Mouse (Mus musculus): Measurements from ENCODE around the gene Slc16a6. TPM values are rescaled to one million over a fixed set of nuclear protein-coding genes. Genes with fewer than 3 reads are reported as not detected.

Gene Slc16a6
- polyA plus RNA-seq, 1 experiment from 2014 or later, result 11.8 TPM

GRCm38 (mm10) chr11:109434233-109434798, 39.1 kb downstream of the Slc16a6 start:
- peaks cover 71% of the 10 kb centered on the region for H3K36me3 ChIP-seq (ENCODE audit: control insufficient read depth, insufficient read depth, low read length)
- H3K4me2 ChIP-seq (replicated peaks; ENCODE audit: low read depth, low read length), result no peak overlapping the region
- H3K4me3 ChIP-seq (ENCODE audit: low read length), result no peak overlapping the region
- H3K27me3 ChIP-seq (ENCODE audit: control insufficient read depth, insufficient read depth, low read length), result no peaks in the 10 kb centered on the region
- 92% methylated on average over 16 of the region's 16 CpGs for WGBS
- no peak overlapping the region for H3K27ac ChIP-seq (ENCODE audit: low read depth, low read length)
- no peaks in the 10 kb centered on the region for H3K4me1 ChIP-seq (ENCODE audit: control insufficient read depth, insufficient read depth, low read length)
- no peaks in the 10 kb centered on the region for H3K9me3 ChIP-seq (ENCODE audit: control insufficient read depth, low read length)
- no peak for ATAC-seq (ENCODE audit: low FRiP score, low TSS enrichment)
- no peak overlapping the region for H3K9ac ChIP-seq (ENCODE audit: low read depth, low read length)

- Histone ChIP-seq H3K4me2 (replicated peaks; ENCODE audit: low read depth, low read length) (no peak overlapping the region), H3K9me3 (ENCODE audit: control insufficient read depth, low read length) (no peaks in the 10 kb centered on the region), H3K36me3 (ENCODE audit: control insufficient read depth, insufficient read depth, low read length) (peaks cover 35% of the 10 kb centered on the region), H3K4me1 (ENCODE audit: control insufficient read depth, insufficient read depth, low read length) (peaks cover 9% of the 10 kb centered on the region; the same call in 1 of the 2 replicates), H3K9ac (ENCODE audit: low read depth, low read length) (no peak overlapping the region), H3K27ac (ENCODE audit: low read depth, low read length) (no peak overlapping the region), H3K4me3 (ENCODE audit: low read length) (no peak overlapping the region), H3K27me3 (ENCODE audit: control insufficient read depth, insufficient read depth, low read length) (no peaks in the 10 kb centered on the region)
- no peak for ATAC-seq (ENCODE audit: low FRiP score, low TSS enrichment)
- WGBS, result 94% methylated on average over 5 of the region's 5 CpGs
Measured at GRCm38 (mm10) chr11:109427353-109427752, 46.0 kb downstream of the Slc16a6 start.

- no peak for ATAC-seq (ENCODE audit: low FRiP score, low TSS enrichment)
- peak overlapping the region; percentile 82 for H3K9ac ChIP-seq (ENCODE audit: low read depth, low read length)
- whole genome bisulfite sequencing, result 1% methylated on average over 11 of the region's 11 CpGs
Measured at GRCm38 (mm10) chr11:109426272-109426586, 47.2 kb downstream of the Slc16a6 start.

GRCm38 (mm10) chr11:109425392-109426271, 47.8 kb downstream of the Slc16a6 start, which contains the start of gene Amz2:
TSS of gene Amz2 (plus strand) at chr11:109425946.
- H3K36me3 ChIP-seq (ENCODE audit: control insufficient read depth, insufficient read depth, low read length), result peaks cover 23% of the 10 kb centered on the region
- H3K9me3 ChIP-seq (ENCODE audit: control insufficient read depth, low read length), result no peaks in the 10 kb centered on the region
- peak within 1 kb of the TSS; percentile 90 for H3K27ac ChIP-seq (ENCODE audit: low read depth, low read length)
- peak; percentile 96 for ATAC-seq (ENCODE audit: low FRiP score, low TSS enrichment)
- under 1% methylated on average over 65 of the region's 65 CpGs for WGBS
- peak within 1 kb of the TSS; percentile 68 for H3K4me3 ChIP-seq (ENCODE audit: low read length)
- peak within 1 kb of the TSS; percentile 62 for H3K4me2 ChIP-seq (replicated peaks; ENCODE audit: low read depth, low read length)
- H3K4me1 ChIP-seq (ENCODE audit: control insufficient read depth, insufficient read depth, low read length), result peaks cover 9% of the 10 kb centered on the region; the same call in 1 of the 2 replicates
- H3K27me3 ChIP-seq (ENCODE audit: control insufficient read depth, insufficient read depth, low read length), result no peaks in the 10 kb centered on the region
- peak within 1 kb of the TSS; percentile 82 for H3K9ac ChIP-seq (ENCODE audit: low read depth, low read length)

More at GRCm38 (mm10) chr11:109426272-109426586, 47.2 kb downstream of the Slc16a6 start:
- Histone ChIP-seq H3K27ac (ENCODE audit: low read depth, low read length) (peak overlapping the region; percentile 90), H3K4me1 (ENCODE audit: control insufficient read depth, insufficient read depth, low read length) (peaks cover 9% of the 10 kb centered on the region; the same call in 1 of the 2 replicates), H3K27me3 (ENCODE audit: control insufficient read depth, insufficient read depth, low read length) (no peaks in the 10 kb centered on the region), H3K36me3 (ENCODE audit: control insufficient read depth, insufficient read depth, low read length) (peaks cover 27% of the 10 kb centered on the region), H3K4me3 (ENCODE audit: low read length) (peak overlapping the region; percentile 68), H3K4me2 (replicated peaks; ENCODE audit: low read depth, low read length) (peak overlapping the region; percentile 62), H3K9me3 (ENCODE audit: control insufficient read depth, low read length) (no peaks in the 10 kb centered on the region)

- H3K36me3 ChIP-seq (ENCODE audit: control insufficient read depth, insufficient read depth, low read length), result no peaks in the 10 kb centered on the region
- no peaks in the 10 kb centered on the region for H3K9me3 ChIP-seq (ENCODE audit: control insufficient read depth, low read length)
- no peak overlapping the region for H3K4me2 ChIP-seq (replicated peaks; ENCODE audit: low read depth, low read length)
- no peak for ATAC-seq (ENCODE audit: low FRiP score, low TSS enrichment)
- WGBS, result 70% methylated on average over 1 of the region's 1 CpGs
- no peaks in the 10 kb centered on the region for H3K27me3 ChIP-seq (ENCODE audit: control insufficient read depth, insufficient read depth, low read length)
- no peak overlapping the region for H3K4me3 ChIP-seq (ENCODE audit: low read length)
- no peak overlapping the region for H3K9ac ChIP-seq (ENCODE audit: low read depth, low read length)
- peaks cover 9% of the 10 kb centered on the region; the same call in 1 of the 2 replicates for H3K4me1 ChIP-seq (ENCODE audit: control insufficient read depth, insufficient read depth, low read length)
- no peak overlapping the region for H3K27ac ChIP-seq (ENCODE audit: low read depth, low read length)
Measured at GRCm38 (mm10) chr11:109423294-109423693, 50.1 kb downstream of the Slc16a6 start.

- H3K4me1 ChIP-seq (ENCODE audit: control insufficient read depth, insufficient read depth, low read length), result peaks cover 9% of the 10 kb centered on the region; the same call in 1 of the 2 replicates
- no peak overlapping the region for H3K4me3 ChIP-seq (ENCODE audit: low read length)
- no peaks in the 10 kb centered on the region for H3K9me3 ChIP-seq (ENCODE audit: control insufficient read depth, low read length)
- no peak for ATAC-seq (ENCODE audit: low FRiP score, low TSS enrichment)
- H3K27ac ChIP-seq (ENCODE audit: low read depth, low read length), result no peak overlapping the region
- H3K4me2 ChIP-seq (replicated peaks; ENCODE audit: low read depth, low read length), result no peak overlapping the region
- no peaks in the 10 kb centered on the region for H3K36me3 ChIP-seq (ENCODE audit: control insufficient read depth, insufficient read depth, low read length)
- H3K9ac ChIP-seq (ENCODE audit: low read depth, low read length), result no peak overlapping the region
- H3K27me3 ChIP-seq (ENCODE audit: control insufficient read depth, insufficient read depth, low read length), result no peaks in the 10 kb centered on the region
- 97% methylated on average over 4 of the region's 4 CpGs for WGBS
Measured at GRCm38 (mm10) chr11:109422263-109422662, 51.1 kb downstream of the Slc16a6 start.

- Histone ChIP-seq H3K4me1 (ENCODE audit: control insufficient read depth, insufficient read depth, low read length) (0 out of 2 replicates have a peak, but pooled peaks cover 4% of the 10 kb centered on the region), H3K9ac (ENCODE audit: low read depth, low read length) (no peak overlapping the region), H3K27ac (ENCODE audit: low read depth, low read length) (no peak overlapping the region), H3K9me3 (ENCODE audit: control insufficient read depth, low read length) (no peaks in the 10 kb centered on the region), H3K27me3 (ENCODE audit: control insufficient read depth, insufficient read depth, low read length) (no peaks in the 10 kb centered on the region), H3K4me2 (replicated peaks; ENCODE audit: low read depth, low read length) (no peak overlapping the region), H3K36me3 (ENCODE audit: control insufficient read depth, insufficient read depth, low read length) (no peaks in the 10 kb centered on the region), H3K4me3 (ENCODE audit: low read length) (no peak overlapping the region)
- no peak for ATAC-seq (ENCODE audit: low FRiP score, low TSS enrichment)
- WGBS, result 79% methylated on average over 5 of the region's 5 CpGs
Measured at GRCm38 (mm10) chr11:109421205-109421604, 52.2 kb downstream of the Slc16a6 start.

GRCm38 (mm10) chr11:109420567-109420962, 52.8 kb downstream of the Slc16a6 start:
- no peak overlapping the region for H3K27ac ChIP-seq (ENCODE audit: low read depth, low read length)
- no peaks in the 10 kb centered on the region for H3K9me3 ChIP-seq (ENCODE audit: control insufficient read depth, low read length)
- no peak overlapping the region for H3K4me2 ChIP-seq (replicated peaks; ENCODE audit: low read depth, low read length)
- H3K27me3 ChIP-seq (ENCODE audit: control insufficient read depth, insufficient read depth, low read length), result no peaks in the 10 kb centered on the region
- ATAC-seq (ENCODE audit: low FRiP score, low TSS enrichment), result no peak
- WGBS, result 70% methylated on average over 14 of the region's 14 CpGs
- no peak overlapping the region for H3K4me3 ChIP-seq (ENCODE audit: low read length)
- 0 out of 2 replicates have a peak, but pooled peaks cover 4% of the 10 kb centered on the region for H3K4me1 ChIP-seq (ENCODE audit: control insufficient read depth, insufficient read depth, low read length)
- no peak overlapping the region for H3K9ac ChIP-seq (ENCODE audit: low read depth, low read length)
- no peaks in the 10 kb centered on the region for H3K36me3 ChIP-seq (ENCODE audit: control insufficient read depth, insufficient read depth, low read length)
